Mouse (Mus musculus) liver, embryonic 14.5 days (tissue): ENCODE measurements around the gene Ier3. TPM values are rescaled to one million over a fixed set of nuclear protein-coding genes. Genes with fewer than 3 reads are reported as not detected.

Source experiments
- ATAC-seq: fragments of 200-750 bp; cut with Nextera tagmentation; 2 replicates; pipeline ENCODE4 v1.8.0; 2017; ENCODE audit warnings: moderate number of reproducible peaks, mild to moderate bottlenecking, moderate library complexity; ENCODE audit not compliant: insufficient read depth
- DNase-seq, 3 experiments: peaks; one replicate each; pipeline ENCODE4 v3.0.0-alpha.2; 2012 to 2013; ENCODE audit warnings: low read depth in 3 of 3, low spot score in 3 of 3
- H3K27ac ChIP-seq: fragments of 300-500 bp; sonication (generic); 2 replicates; pipeline ENCODE4 v1.5.1; 2014; ENCODE audit warnings: moderate library complexity, mild to moderate bottlenecking, control low read depth, inconsistent platforms
- H3K27me3 ChIP-seq: fragments of 300-500 bp; sonication (generic); 2 replicates; pipeline ENCODE4 v1.6.1; 2014; ENCODE audit warnings: mild to moderate bottlenecking, low read length, moderate library complexity; ENCODE audit not compliant: control insufficient read depth, insufficient read depth
- H3K36me3 ChIP-seq: fragments of 300-500 bp; sonication (generic); replicated peaks from 2 replicates; pipeline ENCODE4 v1.6.1; 2014; ENCODE audit warnings: low read depth; ENCODE audit not compliant: control insufficient read depth, insufficient read depth
- H3K4me1 ChIP-seq, 2 experiments: fragments of 200-500 bp in 1 of 2; fragments of 300-500 bp in 1 of 2; sonication (generic) in 1 of 2; replicated peaks; 2 replicates each; pipeline ENCODE4 v1.6.1; 2012 to 2014; ENCODE audit warnings: antibody characterized with exemption in 1 of 2, inconsistent platforms in 1 of 2, low read length in 1 of 2; ENCODE audit not compliant: control insufficient read depth in 2 of 2, insufficient read depth in 2 of 2
- H3K4me2 ChIP-seq: fragments of 300-500 bp; sonication (generic); 2 replicates; pipeline ENCODE4 v1.6.1; 2014; ENCODE audit warnings: low read depth, mild to moderate bottlenecking, control low read depth, moderate library complexity
- H3K4me3 ChIP-seq, 2 experiments: fragments of 200-500 bp in 1 of 2; fragments of 300-500 bp in 1 of 2; sonication (generic) in 1 of 2; 2 replicates each; pipeline ENCODE4 v1.5.1; 2012 to 2014; ENCODE audit warnings: low read depth in 2 of 2, low read length in 2 of 2, mild to moderate bottlenecking in 2 of 2, control low read depth in 1 of 2, inconsistent platforms in 1 of 2, moderate library complexity in 1 of 2; ENCODE audit not compliant: insufficient read depth in 1 of 2
- H3K9ac ChIP-seq: fragments of 300-500 bp; sonication (generic); replicated peaks from 2 replicates; pipeline ENCODE4 v1.6.1; 2014; ENCODE audit warnings: mild to moderate bottlenecking, control low read depth, moderate library complexity
- H3K9me3 ChIP-seq: fragments of 300-500 bp; sonication (generic); 2 replicates; pipeline ENCODE4 v1.6.1; 2016; ENCODE audit warnings: low read length, mixed read lengths; ENCODE audit not compliant: control insufficient read depth
- CTCF ChIP-seq: IDR thresholded peaks from 2 replicates; pipeline ENCODE4 v1.5.1; 2016; ENCODE audit warnings: antibody characterized with exemption, low read depth, control low read depth
- EP300 ChIP-seq: IDR thresholded peaks from 2 replicates; pipeline ENCODE4 v1.6.1; 2016; ENCODE audit warnings: antibody characterized with exemption, low read depth
- WGBS: fragments of 180-500 bp; shearing (Covaris S2); extraction: QIAGEN DNeasy Blood & Tissue Kit; methylation state at CpG from one replicate; pipeline ENCODE4 v1.1.7; 2014; ENCODE audit not compliant: insufficient replicate concordance; 5-methylcytosine and 5-hydroxymethylcytosine counted together
- polyA plus RNA-seq, 2 experiments: library from polyadenylated mRNA; depleted of rRNA in 1 of 2; stranded (reverse) in 1 of 2; unstranded in 1 of 2; fragments of >200 nt; fragmentation: Nextera tagmentation in 1 of 2; extraction: Ambion mirVana in 1 of 2; gene quantifications; 2 replicates each; pipeline versions ENCODE4 v1.2.1 to v1.2.3; 2012 to 2014

Gene Ier3
- polyA plus RNA-seq, 2 experiments: 11.0 to 11.6 TPM

DNA sequence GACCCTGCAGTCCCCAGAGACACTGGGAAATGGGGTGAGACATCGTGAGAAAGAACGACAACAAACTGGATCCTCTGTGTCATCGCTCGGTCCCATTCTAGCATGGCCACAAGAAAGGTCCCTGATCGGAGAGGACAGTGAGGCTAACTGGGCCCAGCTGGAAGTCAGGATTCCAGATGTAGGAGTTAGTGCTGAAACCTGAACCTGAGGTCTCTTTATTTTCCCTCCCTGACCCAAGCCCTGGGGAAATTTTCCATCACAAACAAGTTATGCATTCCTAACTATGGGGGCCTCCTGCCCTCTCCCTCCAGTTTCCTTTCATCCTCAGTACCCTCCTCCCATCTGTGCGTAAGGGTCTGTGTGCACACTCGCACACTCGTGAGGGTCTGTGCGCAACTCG is 4.3 kb upstream of the Ier3 start:
- H3K4me1 ChIP-seq: peaks cover 24 to 40% of the 10 kb centered on the region in 2 experiments
- H3K27me3 ChIP-seq: no peaks in the 10 kb centered on the region
- no peak overlapping the region for H3K4me3 ChIP-seq
- no peak for ATAC-seq
- H3K27ac ChIP-seq: no peak overlapping the region
- no peaks in the 10 kb centered on the region for H3K9me3 ChIP-seq
- no peaks in the 10 kb centered on the region for H3K36me3 ChIP-seq
- 77% methylated on average over 10 of the region's 10 CpGs for WGBS
- DNase-seq: no peak
- TF ChIP-seq EP300: no peak
- TF ChIP-seq CTCF: no peak
- H3K9ac ChIP-seq: no peak overlapping the region
- H3K4me2 ChIP-seq: no peak overlapping the region

- ATAC-seq (no peak), DNase-seq (peak in 1 of 3 experiments; percentile 58)
- H3K4me1 ChIP-seq: peaks cover 36 to 44% of the 10 kb centered on the region in 2 experiments
- H3K9me3 ChIP-seq: no peaks in the 10 kb centered on the region
- no peak overlapping the region for H3K4me3 ChIP-seq
- no peak overlapping the region for H3K27ac ChIP-seq
- H3K36me3 ChIP-seq: no peaks in the 10 kb centered on the region
- no peak overlapping the region; the same call in 1 of the 2 replicates for H3K9ac ChIP-seq
- WGBS: 27% methylated on average over 5 of the region's 5 CpGs
- H3K27me3 ChIP-seq: no peaks in the 10 kb centered on the region
- peak overlapping the region; percentile 97 for H3K4me2 ChIP-seq
- no peak for TF ChIP-seq CTCF
- TF ChIP-seq EP300: peak; percentile 62
Observed at GRCm38 (mm10) chr17:35820111-35820510, 1.4 kb upstream of the Ier3 start.

GRCm38 (mm10) chr17:35822564-35822963 is 1.1 kb downstream of the Ier3 start:
- no peak for DNase-seq
- peaks cover 35 to 44% of the 10 kb centered on the region in 2 experiments for H3K4me1 ChIP-seq
- peak overlapping the region; percentile 94 for H3K27ac ChIP-seq
- H3K9me3 ChIP-seq: no peaks in the 10 kb centered on the region
- no peaks in the 10 kb centered on the region for H3K27me3 ChIP-seq
- no peak for ATAC-seq
- H3K4me2 ChIP-seq: peak overlapping the region; percentile 97
- peaks cover 5% of the 10 kb centered on the region for H3K36me3 ChIP-seq
- peak overlapping the region; percentile 89 to 94 for H3K4me3 ChIP-seq
- peak overlapping the region; percentile 82 for H3K9ac ChIP-seq
- TF ChIP-seq CTCF: no peak
- TF ChIP-seq EP300: no peak
- 2% methylated on average over 11 of the region's 11 CpGs for WGBS

DNA sequence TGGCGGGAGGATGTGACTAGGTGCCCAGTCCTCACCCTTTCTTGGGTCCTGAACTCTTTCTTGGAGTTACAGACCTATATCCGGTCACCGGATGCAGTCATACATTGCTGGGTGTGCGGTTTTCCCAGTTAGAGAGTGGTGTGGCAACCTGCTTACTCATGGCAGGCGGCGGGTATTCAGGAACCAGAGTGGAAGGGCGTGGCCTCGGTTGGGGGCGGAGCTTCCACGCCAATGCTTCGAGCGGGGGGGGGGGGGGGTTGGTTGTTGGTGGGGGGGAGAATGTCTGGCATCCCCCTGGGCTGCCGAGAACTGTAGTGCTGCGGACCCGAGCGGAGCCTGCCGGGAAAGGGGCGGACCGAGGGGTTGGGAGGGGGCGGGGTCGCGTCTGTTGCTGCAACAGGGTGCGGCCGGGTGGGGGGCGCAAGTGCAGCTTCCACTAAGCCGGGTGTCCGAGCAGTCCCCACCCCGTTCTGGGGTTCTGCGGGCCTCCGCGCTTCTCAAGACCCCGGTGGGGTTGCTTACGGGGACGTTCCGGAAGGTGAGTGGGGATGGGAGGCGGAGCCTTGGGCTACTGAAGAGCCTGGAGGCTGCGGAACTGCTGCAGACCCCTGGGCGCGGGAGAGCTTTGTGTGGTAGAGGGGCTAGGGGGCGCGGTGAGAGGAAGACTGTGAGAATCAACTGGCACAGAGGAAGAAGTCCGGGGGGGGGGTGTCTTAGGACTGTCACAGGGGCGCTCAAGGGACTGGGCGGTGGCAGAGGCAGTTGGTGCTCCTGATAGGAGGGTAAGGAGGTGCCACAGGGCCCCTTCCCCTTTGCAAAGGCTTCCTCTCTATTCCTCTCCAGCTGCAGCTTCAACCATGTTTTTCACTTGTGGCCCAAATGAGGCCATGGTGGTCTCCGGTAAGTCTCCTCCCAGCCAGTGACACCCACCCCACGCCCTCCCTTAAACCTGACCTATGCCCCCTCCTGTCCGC is 1.8 kb downstream of the Ier3 start, which contains the start of gene Flot1:
Gene Flot1, plus strand, starts transcription at position 267 of the 974 bp plus-strand sequence.
- under 1% methylated on average over 45 of the region's 47 CpGs for WGBS
- peak; percentile 82 to 89 (median 85) for DNase-seq

GRCm38 (mm10) chr17:35824402-35824801 is 2.9 kb downstream of the Ier3 start:
- ATAC-seq (no peak), DNase-seq (no peak)
- H3K9me3 ChIP-seq: no peaks in the 10 kb centered on the region
- 67% methylated on average over 7 of the region's 7 CpGs for WGBS
- H3K9ac ChIP-seq: peak overlapping the region; percentile 82
- peak overlapping the region; percentile 97 for H3K4me2 ChIP-seq
- peak overlapping the region in 1 of 2 experiments; percentile 89; a peak in 2 of 4 replicates for H3K4me3 ChIP-seq
- peaks cover 35 to 44% of the 10 kb centered on the region in 2 experiments for H3K4me1 ChIP-seq
- H3K27me3 ChIP-seq: no peaks in the 10 kb centered on the region
- peak overlapping the region; percentile 94 for H3K27ac ChIP-seq
- H3K36me3 ChIP-seq: peaks cover 11% of the 10 kb centered on the region
- TF ChIP-seq EP300: no peak
- peak; percentile 86 for TF ChIP-seq CTCF

More for the DNA sequence above, 1.8 kb downstream of the Ier3 start, which contains the start of gene Flot1:
- Histone ChIP-seq H3K9me3 (no peaks in the 10 kb centered on the region), H3K9ac (peak within 1 kb of the TSS; percentile 82), H3K4me1 (peaks cover 35 to 44% of the 10 kb centered on the region in 2 experiments), H3K27ac (peak within 1 kb of the TSS; percentile 94), H3K27me3 (no peaks in the 10 kb centered on the region), H3K4me3 (peak within 1 kb of the TSS; percentile 89 to 94), H3K36me3 (peaks cover 11% of the 10 kb centered on the region), H3K4me2 (peak within 1 kb of the TSS; percentile 97)
- ATAC-seq: peak; percentile 78
- TF ChIP-seq CTCF: no peak
- peak; percentile 39 for TF ChIP-seq EP300
